Mouse (Mus musculus) embryonic facial prominence, embryonic 10.5 days (tissue): ENCODE results near the gene Tspan5. TPM values are rescaled to one million over a fixed set of nuclear protein-coding genes. Genes with fewer than 3 reads are reported as not detected.

Experiments used
- polyA plus RNA-seq: library from polyadenylated mRNA; unstranded; fragments of >200 nt; fragmentation: Nextera tagmentation; extraction: Ambion mirVana; gene quantifications from 2 replicates; pipeline ENCODE4 v1.2.1, GENCODE M21; 2016

The Tspan5 gene
- polyA plus RNA-seq, 1 experiment from 2014 or later: 20.9 TPM

Other genes with a start within 250 kb of the Tspan5 start
- 529 and 534 TPM in 2 replicates for gene Eif4e, start 216.0 kb upstream of the Tspan5 start, polyA plus RNA-seq